Mouse (Mus musculus): ENCODE data around the gene Tyw1. TPM values are rescaled to one million over a fixed set of nuclear protein-coding genes. Genes with fewer than 3 reads are reported as not detected.
A peak's percentile ranks its signal among the peaks of the same experiment; 100 is the strongest.
"Not testable (repeated sequence)": the region's sequence is repeated elsewhere in the genome, so short reads cannot be mapped to it uniquely, and the experiment has no call there.

Tyw1 gene
- polyA plus RNA-seq, 1 experiment = 0.36 TPM

DNA sequence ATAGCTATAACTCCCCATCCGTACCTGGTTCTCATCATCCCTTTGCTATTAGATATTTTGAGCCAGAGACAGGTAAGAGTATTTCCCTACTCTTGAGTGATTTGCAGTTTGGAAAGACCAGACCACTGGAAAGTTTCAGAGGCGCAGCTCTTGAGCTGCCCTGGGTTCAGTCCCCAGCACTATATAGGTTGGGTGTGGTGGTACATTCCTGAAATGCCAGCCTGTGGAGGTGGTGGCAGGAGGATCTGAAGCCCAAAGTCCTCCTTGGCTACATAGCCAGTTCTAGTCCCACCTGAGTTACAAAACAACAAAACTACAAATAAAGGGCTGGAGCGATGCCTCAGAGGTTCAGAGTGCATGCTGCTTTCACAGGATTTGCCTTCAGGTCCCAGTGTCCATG is 28.6 kb upstream of the Tyw1 start:
- Histone ChIP-seq H3K4me3 (replicated peaks) (no peak overlapping the region), H3K36me3 (ENCODE audit: control insufficient read depth) (peaks cover 73% of the 10 kb centered on the region), H3K27me3 (ENCODE audit: control insufficient read depth) (no peaks in the 10 kb centered on the region), H3K4me1 (ENCODE audit: control insufficient read depth) (peaks cover 31% of the 10 kb centered on the region), H3K9me3 (ENCODE audit: control insufficient read depth, low read length) (no peaks in the 10 kb centered on the region)
- no peak for TF ChIP-seq GATA1 (IDR thresholded peaks at IDR 0.05; ENCODE audit: low read length)
- no peak for TF ChIP-seq TAL1 (IDR thresholded peaks at IDR 0.05; ENCODE audit: low read length)

DNA sequence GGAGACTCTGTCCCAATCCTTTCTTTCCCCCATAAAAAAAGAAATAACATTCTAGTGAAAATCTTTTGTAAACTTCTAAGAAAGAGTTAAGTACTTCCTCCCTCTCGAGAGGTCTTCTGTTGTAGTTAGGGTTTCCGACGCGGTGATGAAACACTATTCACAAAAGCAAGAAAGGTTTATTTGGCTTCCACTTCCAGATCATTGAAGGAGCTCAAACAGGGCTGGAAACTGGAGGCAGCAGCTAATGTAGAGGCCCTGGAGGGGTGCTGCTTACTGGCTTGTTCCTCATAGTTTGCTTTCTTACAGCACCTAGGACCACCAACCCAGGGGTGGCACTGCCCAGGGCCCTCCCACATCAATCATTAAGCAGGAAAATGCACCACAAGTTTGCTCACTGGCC is 27.3 kb upstream of the Tyw1 start:
- H3K4me1 ChIP-seq (ENCODE audit: control insufficient read depth) = peaks cover 25% of the 10 kb centered on the region
- peaks cover 86% of the 10 kb centered on the region for H3K36me3 ChIP-seq (ENCODE audit: control insufficient read depth)
- TF ChIP-seq GATA1 (IDR thresholded peaks at IDR 0.05; ENCODE audit: low read length) (no peak), TAL1 (IDR thresholded peaks at IDR 0.05; ENCODE audit: low read length) (no peak)
- no peaks in the 10 kb centered on the region for H3K9me3 ChIP-seq (ENCODE audit: control insufficient read depth, low read length)
- H3K27me3 ChIP-seq (ENCODE audit: control insufficient read depth) = no peaks in the 10 kb centered on the region
- no peak overlapping the region for H3K4me3 ChIP-seq (replicated peaks)

DNA sequence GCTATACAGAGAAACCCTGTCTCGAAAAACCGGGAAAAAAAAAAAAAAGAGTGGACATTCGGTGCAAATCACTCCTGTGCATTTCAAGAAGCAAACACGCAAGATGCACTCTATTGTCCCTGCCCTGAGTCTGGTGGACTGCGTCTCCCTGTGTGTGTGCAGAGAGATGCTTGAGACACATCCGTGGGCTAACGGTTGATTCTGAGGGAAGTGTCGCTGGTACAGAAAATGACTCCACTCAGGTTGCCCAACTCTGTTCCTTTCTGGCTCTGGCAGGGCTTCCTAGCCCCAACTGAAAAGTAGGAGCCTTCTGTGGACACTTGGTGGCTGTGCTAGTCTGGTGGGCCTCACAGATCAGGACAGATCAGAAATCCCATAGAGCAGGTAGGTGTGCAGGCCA is 19.1 kb upstream of the Tyw1 start:
- Histone ChIP-seq H3K9me3 (ENCODE audit: control insufficient read depth, low read length) (no peaks in the 10 kb centered on the region), H3K27me3 (ENCODE audit: control insufficient read depth) (no peaks in the 10 kb centered on the region), H3K4me1 (ENCODE audit: control insufficient read depth) (no peaks in the 10 kb centered on the region), H3K36me3 (ENCODE audit: control insufficient read depth) (peaks cover 99% of the 10 kb centered on the region), H3K4me3 (replicated peaks) (no peak overlapping the region)
- no peak for TF ChIP-seq TAL1 (IDR thresholded peaks at IDR 0.05; ENCODE audit: low read length)
- no peak for TF ChIP-seq GATA1 (IDR thresholded peaks at IDR 0.05; ENCODE audit: low read length)

DNA sequence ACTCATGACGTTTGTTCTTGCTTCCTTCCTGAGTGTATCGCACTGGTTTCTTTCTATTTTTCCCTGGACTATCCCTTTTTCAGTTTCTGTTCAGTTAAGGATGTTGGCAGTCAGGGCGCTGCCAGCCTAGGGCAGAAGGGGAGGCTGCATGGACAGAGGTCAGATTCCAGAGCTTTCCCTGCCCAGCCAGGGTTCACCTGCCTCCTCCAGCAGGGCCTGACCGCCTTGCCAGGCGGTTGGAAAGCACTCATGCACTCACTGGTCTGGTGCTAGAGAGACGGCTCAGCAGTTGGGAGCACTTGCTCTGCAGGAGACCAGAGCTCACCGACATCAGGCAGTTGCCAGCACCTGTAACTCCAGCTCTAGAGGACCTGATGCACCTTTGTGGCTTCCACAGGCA is 16.2 kb upstream of the Tyw1 start:
- Histone ChIP-seq H3K36me3 (ENCODE audit: control insufficient read depth) (peaks cover 99% of the 10 kb centered on the region), H3K4me1 (ENCODE audit: control insufficient read depth) (no peaks in the 10 kb centered on the region), H3K27me3 (ENCODE audit: control insufficient read depth) (no peaks in the 10 kb centered on the region), H3K9me3 (ENCODE audit: control insufficient read depth, low read length) (no peaks in the 10 kb centered on the region), H3K4me3 (replicated peaks) (no peak overlapping the region)
- TF ChIP-seq GATA1 (IDR thresholded peaks at IDR 0.05; ENCODE audit: low read length) (no peak), TAL1 (IDR thresholded peaks at IDR 0.05; ENCODE audit: low read length) (no peak)

DNA sequence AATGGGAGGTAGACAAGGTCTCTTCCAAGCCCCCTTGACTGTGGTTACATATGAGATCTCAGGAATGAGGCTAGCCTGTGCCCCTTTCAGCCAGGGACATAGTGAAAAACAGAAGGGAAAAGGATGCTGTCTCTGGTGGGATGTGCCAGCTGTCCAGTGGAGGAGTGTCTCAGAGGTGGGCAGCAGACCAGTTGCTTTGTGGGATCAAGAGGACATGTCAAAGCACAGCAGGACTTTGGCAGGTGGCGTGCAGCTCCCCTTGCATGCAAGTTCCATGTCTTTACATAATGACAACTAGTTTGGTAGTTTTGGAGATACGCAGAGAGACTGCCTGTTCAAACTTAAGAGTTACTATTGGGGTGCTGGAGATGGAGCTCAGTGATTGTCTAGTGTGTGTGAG is 15.6 kb upstream of the Tyw1 start:
- Histone ChIP-seq H3K36me3 (ENCODE audit: control insufficient read depth) (peaks cover 99% of the 10 kb centered on the region), H3K4me3 (replicated peaks) (no peak overlapping the region), H3K4me1 (ENCODE audit: control insufficient read depth) (no peaks in the 10 kb centered on the region), H3K27me3 (ENCODE audit: control insufficient read depth) (no peaks in the 10 kb centered on the region), H3K9me3 (ENCODE audit: control insufficient read depth, low read length) (no peaks in the 10 kb centered on the region)
- no peak for TF ChIP-seq GATA1 (IDR thresholded peaks at IDR 0.05; ENCODE audit: low read length)
- TF ChIP-seq TAL1 (IDR thresholded peaks at IDR 0.05; ENCODE audit: low read length) = no peak

DNA sequence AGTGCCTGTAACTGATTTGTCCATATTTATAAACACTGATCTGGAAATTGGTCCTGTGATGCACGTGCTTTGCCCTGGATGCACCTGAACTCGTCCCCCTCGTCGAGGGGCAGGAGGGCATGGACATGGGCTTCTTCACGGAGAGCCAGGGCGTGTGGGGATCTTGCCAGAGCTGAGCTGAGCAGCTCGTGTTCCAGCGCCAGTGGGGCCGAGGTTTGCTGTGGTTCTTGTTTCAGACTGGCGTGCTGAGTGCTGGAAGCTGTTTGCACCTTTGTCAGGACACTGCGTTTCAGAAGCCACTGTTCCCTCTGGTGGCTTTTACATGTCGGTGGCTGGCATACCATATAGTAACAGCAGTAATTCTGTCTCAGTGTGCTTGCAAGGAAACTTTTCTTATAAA is 14.0 kb upstream of the Tyw1 start:
- Histone ChIP-seq H3K36me3 (ENCODE audit: control insufficient read depth) (peaks cover 99% of the 10 kb centered on the region), H3K4me3 (replicated peaks) (no peak overlapping the region), H3K9me3 (ENCODE audit: control insufficient read depth, low read length) (no peaks in the 10 kb centered on the region), H3K27me3 (ENCODE audit: control insufficient read depth) (no peaks in the 10 kb centered on the region), H3K4me1 (ENCODE audit: control insufficient read depth) (no peaks in the 10 kb centered on the region)
- TF ChIP-seq TAL1 (IDR thresholded peaks at IDR 0.05; ENCODE audit: low read length) (no peak), GATA1 (IDR thresholded peaks at IDR 0.05; ENCODE audit: low read length) (no peak)

DNA sequence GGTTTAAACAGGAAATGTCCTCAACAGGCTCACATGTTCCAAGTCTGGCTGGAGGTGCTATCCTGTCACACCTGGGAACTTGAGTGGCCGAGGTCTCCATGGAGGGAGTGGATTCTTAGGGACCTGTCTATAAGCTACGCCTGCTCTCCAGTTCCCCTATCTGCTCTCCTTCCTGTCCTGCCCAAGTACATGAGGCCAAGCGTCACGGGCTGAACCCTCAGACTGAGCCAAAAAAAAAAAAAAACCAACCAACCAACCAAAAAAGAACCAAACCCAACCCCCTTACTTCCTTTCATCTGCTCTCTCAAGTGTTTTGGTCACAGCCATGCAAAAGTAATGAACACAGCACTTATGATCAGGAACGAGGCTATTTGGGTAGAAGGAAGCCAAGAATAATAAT is 7.6 kb upstream of the Tyw1 start:
- no peaks in the 10 kb centered on the region for H3K27me3 ChIP-seq (ENCODE audit: control insufficient read depth)

DNA sequence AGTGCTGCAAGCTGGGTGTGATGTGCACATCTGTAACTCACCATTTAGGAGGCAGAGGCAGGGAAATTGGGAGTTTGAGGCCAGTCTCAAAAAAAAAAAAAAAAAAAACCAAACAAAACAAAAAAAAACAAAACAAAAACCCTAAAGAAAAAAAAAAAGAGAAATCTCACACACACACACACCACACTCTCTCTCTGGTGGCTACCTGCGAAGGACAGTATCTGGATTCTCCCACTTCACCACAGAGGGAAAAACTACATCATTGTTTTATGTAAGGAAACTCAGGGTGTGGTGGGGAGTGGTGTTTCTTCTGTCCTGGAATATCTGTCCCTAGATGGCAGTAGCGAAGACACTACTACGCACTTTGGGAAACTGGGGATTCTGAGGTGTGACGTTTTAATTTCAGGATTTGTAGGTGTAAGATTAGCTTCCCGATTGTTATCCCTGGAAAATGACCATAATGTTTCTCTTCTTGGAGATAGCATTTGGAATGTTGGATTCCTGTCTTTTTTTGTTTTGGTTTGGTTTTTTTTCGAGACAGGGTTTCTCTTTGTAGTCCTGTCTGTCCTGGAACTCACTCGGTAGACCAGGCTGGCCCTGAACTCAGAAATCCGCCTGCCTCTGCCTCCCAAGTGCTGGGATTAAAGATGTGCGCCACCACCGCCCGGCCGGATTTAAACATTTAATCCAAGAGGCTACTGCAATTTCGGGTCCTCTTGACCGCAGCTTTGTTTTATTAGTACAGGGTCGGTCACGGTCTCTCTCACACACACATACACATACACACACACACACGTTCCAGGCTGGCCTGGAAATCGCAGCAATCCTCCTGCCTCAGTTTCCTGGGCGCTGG is 1.0 kb upstream of the Tyw1 start:
- H3K9me3 ChIP-seq (ENCODE audit: control insufficient read depth, low read length) = no peaks in the 10 kb centered on the region
- H3K36me3 ChIP-seq (ENCODE audit: control insufficient read depth) = peaks cover 48% of the 10 kb centered on the region
- peaks cover 45% of the 10 kb centered on the region for H3K4me1 ChIP-seq (ENCODE audit: control insufficient read depth)
- no peak for TF ChIP-seq TAL1 (IDR thresholded peaks at IDR 0.05; ENCODE audit: low read length)
- no peak for TF ChIP-seq GATA1 (IDR thresholded peaks at IDR 0.05; ENCODE audit: low read length)
- no peaks in the 10 kb centered on the region for H3K27me3 ChIP-seq (ENCODE audit: control insufficient read depth)
- H3K4me3 ChIP-seq (replicated peaks) = peak overlapping the region; percentile 77

More for the DNA sequence above, 7.6 kb upstream of the Tyw1 start:
- H3K9me3 ChIP-seq (ENCODE audit: control insufficient read depth, low read length) = no peaks in the 10 kb centered on the region
- no peak overlapping the region for H3K4me3 ChIP-seq (replicated peaks)
- TF ChIP-seq TAL1 (IDR thresholded peaks at IDR 0.05; ENCODE audit: low read length) (no peak), GATA1 (IDR thresholded peaks at IDR 0.05; ENCODE audit: low read length) (no peak)
- H3K36me3 ChIP-seq (ENCODE audit: control insufficient read depth) = peaks cover 100% of the 10 kb centered on the region
- peaks cover 5% of the 10 kb centered on the region for H3K4me1 ChIP-seq (ENCODE audit: control insufficient read depth)

DNA sequence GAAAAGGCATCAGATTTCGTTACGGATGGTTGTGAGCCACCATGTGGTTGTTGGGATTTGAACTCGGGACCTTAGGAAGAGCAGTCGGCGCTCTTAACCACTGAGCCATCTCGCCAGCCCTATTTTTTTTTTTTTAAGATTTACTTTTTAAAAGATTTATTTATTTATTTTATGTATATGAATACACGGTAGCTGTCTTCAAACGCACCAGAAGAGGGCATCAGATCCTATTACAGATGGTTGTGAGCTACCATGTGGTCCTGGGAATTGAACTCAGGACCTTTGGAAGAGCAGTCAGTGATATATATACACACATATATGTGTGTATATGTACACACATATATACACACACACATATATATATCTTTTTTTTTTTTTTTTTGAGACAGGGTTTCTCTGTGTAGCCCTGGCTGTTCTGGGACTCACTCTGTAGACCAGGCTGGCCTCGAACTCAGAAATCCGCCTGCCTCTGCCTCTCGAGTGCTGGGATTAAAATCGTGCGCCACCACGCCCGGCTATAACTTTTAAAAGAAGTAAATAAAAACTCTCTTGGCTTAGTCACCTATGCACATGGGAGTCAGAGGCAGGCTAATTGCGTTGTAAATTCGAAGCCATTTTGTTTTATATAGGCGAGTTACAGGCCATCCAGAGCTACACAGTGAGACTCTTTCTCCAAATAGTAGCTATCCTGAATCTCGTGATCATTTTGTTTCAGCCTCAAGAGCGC is 543 bp downstream of the Tyw1 start:
- Histone ChIP-seq H3K4me1 (ENCODE audit: control insufficient read depth) (peaks cover 43% of the 10 kb centered on the region), H3K4me3 (replicated peaks) (peak overlapping the region; percentile 92), H3K36me3 (ENCODE audit: control insufficient read depth) (peaks cover 37% of the 10 kb centered on the region)
- not testable (repeated sequence) for H3K9me3 ChIP-seq (ENCODE audit: control insufficient read depth, low read length); H3K27me3 ChIP-seq (ENCODE audit: control insufficient read depth)

Data from erythroblast, embryonic 14.5 days (primary cell).